Mouse (Mus musculus) embryo, embryonic 10 days (tissue): ENCODE measurements around the gene Cyth1.
A peak's percentile ranks its signal among the peaks of the same experiment; 100 is the strongest.

Source experiments
- DNase-seq: peaks from one replicate; pipeline ENCODE4 v3.0.0-alpha.2; 2015; ENCODE audit warnings: low spot score

Cyth1 gene

GRCm38 (mm10) chr11:118150115-118150701, 98.2 kb downstream of the Cyth1 start:
- no peak for DNase-seq

GRCm38 (mm10) chr11:118147877-118148637, 100.3 kb downstream of the Cyth1 start:
- no peak for DNase-seq

- no peak for DNase-seq
These were observed 101.9 kb downstream of the Cyth1 start for GRCm38 (mm10) chr11:118146446-118146845.

- DNase-seq = no peak
These were observed 102.5 kb downstream of the Cyth1 start for GRCm38 (mm10) chr11:118145771-118146351.

GRCm38 (mm10) chr11:118145092-118145491, 103.3 kb downstream of the Cyth1 start:
- no peak for DNase-seq

GRCm38 (mm10) chr11:118143731-118144130, 104.7 kb downstream of the Cyth1 start:
- no peak for DNase-seq

- DNase-seq = peak; percentile 22
These were observed 105.7 kb downstream of the Cyth1 start for GRCm38 (mm10) chr11:118142547-118143165.

GRCm38 (mm10) chr11:118140771-118141565, 107.4 kb downstream of the Cyth1 start:
- no peak for DNase-seq

- DNase-seq = no peak
These were observed 110.0 kb downstream of the Cyth1 start for GRCm38 (mm10) chr11:118138347-118138746.

- no peak for DNase-seq
These were observed 112.2 kb downstream of the Cyth1 start for GRCm38 (mm10) chr11:118136172-118136632.

- no peak for DNase-seq
These were observed 113.1 kb downstream of the Cyth1 start for GRCm38 (mm10) chr11:118135271-118135670.

- peak; percentile 25 for DNase-seq
These were observed 114.6 kb downstream of the Cyth1 start for GRCm38 (mm10) chr11:118133752-118134169.

- DNase-seq = peak; percentile 64
These were observed 115.2 kb downstream of the Cyth1 start for GRCm38 (mm10) chr11:118133133-118133751.

- DNase-seq = no peak
These were observed 116.3 kb downstream of the Cyth1 start for GRCm38 (mm10) chr11:118132136-118132535.

- no peak for DNase-seq
These were observed 117.9 kb downstream of the Cyth1 start, which contains the start of gene Dnah17 for GRCm38 (mm10) chr11:118130534-118130933. TSS of gene Dnah17 (minus strand) at chr11:118130634.

GRCm38 (mm10) chr11:118129812-118130211, 118.6 kb downstream of the Cyth1 start:
- no peak for DNase-seq

GRCm38 (mm10) chr11:118121592-118121991, 126.8 kb downstream of the Cyth1 start:
- no peak for DNase-seq

GRCm38 (mm10) chr11:118118777-118119176, 129.6 kb downstream of the Cyth1 start:
- no peak for DNase-seq

GRCm38 (mm10) chr11:118114581-118115110, 133.7 kb downstream of the Cyth1 start:
- no peak for DNase-seq

GRCm38 (mm10) chr11:118113516-118114205, 134.7 kb downstream of the Cyth1 start:
- DNase-seq = no peak
